Mouse (Mus musculus): ENCODE results near the gene Rgs7. TPM values are rescaled to one million over a fixed set of nuclear protein-coding genes. Genes with fewer than 3 reads are reported as not detected.

Rgs7 gene
- polyA plus RNA-seq, 1 experiment from 2014 or later, result 1.9 TPM

DNA sequence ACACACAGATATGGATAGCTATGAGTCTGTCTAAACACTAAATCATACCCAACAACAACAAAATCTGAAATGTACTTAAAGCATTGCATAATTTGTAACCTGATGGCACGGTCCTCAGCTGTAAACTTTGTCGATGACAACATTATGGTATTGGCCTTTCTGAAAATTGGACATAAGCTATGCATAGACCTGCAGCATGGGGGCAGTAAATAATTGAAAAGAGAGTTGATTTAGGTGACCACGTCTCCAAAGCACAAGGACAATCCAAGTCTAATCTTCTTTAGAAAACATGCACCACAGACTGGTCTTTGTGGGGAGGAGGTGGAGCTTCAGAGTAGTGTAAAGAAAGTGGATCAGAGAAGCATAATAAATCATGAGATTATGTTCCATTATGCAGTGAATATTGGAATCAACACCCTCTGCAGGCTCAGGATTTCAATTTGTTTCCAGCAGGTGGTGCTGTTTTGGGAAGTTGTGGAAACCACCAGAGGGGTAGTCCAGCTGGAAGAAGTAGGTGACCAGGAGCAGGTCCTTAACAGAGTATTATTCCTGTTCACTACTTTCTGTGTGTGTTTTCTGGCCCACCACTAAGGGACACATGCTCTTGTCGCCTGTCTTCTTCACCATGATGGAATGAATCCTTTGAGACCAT is 373.3 kb downstream of the Rgs7 start:
- Histone ChIP-seq H3K36me3 (ENCODE audit: control insufficient read depth, insufficient read depth, low read length) (no peaks in the 10 kb centered on the region), H3K4me1 (ENCODE audit: control insufficient read depth, insufficient read depth, low read length) (no peaks in the 10 kb centered on the region), H3K27me3 (ENCODE audit: control insufficient read depth, insufficient read depth, low read length) (no peaks in the 10 kb centered on the region), H3K4me2 (ENCODE audit: low read depth, low read length) (no peak overlapping the region), H3K9me3 (replicated peaks; ENCODE audit: control insufficient read depth, low read length) (no peaks in the 10 kb centered on the region), H3K27ac (ENCODE audit: low read length) (no peak overlapping the region), H3K9ac (ENCODE audit: low read length) (no peak overlapping the region), H3K4me3 (replicated peaks; ENCODE audit: low read length) (no peak overlapping the region)
- WGBS, result 59% methylated on average over 4 of the region's 4 CpGs
- no peak for ATAC-seq (ENCODE audit: insufficient read depth, low FRiP score)

DNA sequence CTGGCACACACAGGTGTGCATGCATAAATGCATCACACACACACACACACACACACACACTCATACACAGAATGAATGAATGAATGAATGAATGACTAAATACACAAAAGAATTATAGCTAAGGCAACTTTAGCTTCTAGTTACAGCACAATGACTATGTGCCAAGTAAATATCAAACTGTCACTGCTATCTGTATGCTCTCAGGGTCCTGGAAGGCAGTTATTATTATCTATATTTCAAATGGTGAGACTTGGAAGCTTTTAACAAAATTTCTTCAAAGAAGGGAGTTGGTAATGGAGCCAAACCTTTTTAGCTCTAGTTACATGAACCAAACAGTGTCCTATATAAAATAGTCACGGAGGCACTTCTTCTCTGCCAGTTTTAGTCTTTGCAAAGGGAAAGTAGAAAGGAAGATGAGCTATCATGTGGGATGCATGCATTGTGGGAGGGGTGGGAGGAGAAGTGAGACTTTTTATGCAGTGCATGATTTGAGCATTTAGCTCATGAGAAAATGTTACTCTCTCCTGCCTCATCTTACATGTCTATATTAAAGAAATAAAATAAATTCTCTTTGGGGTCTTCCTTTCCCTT is 383.9 kb downstream of the Rgs7 start:
- Histone ChIP-seq H3K9ac (ENCODE audit: low read length) (no peak overlapping the region), H3K36me3 (ENCODE audit: control insufficient read depth, insufficient read depth, low read length) (no peaks in the 10 kb centered on the region), H3K27ac (ENCODE audit: low read length) (no peak overlapping the region), H3K4me3 (replicated peaks; ENCODE audit: low read length) (no peak overlapping the region), H3K4me1 (ENCODE audit: control insufficient read depth, insufficient read depth, low read length) (no peaks in the 10 kb centered on the region), H3K9me3 (replicated peaks; ENCODE audit: control insufficient read depth, low read length) (no peaks in the 10 kb centered on the region), H3K27me3 (ENCODE audit: control insufficient read depth, insufficient read depth, low read length) (no peaks in the 10 kb centered on the region), H3K4me2 (ENCODE audit: low read depth, low read length) (no peak overlapping the region)
- 86% methylated on average over 1 of the region's 1 CpGs for WGBS
- ATAC-seq (ENCODE audit: insufficient read depth, low FRiP score), result no peak

- H3K4me2 ChIP-seq (ENCODE audit: low read depth, low read length), result no peak overlapping the region
- H3K27me3 ChIP-seq (ENCODE audit: control insufficient read depth, insufficient read depth, low read length), result no peaks in the 10 kb centered on the region
- 14% methylated on average over 1 of the region's 1 CpGs for WGBS
- H3K4me3 ChIP-seq (replicated peaks; ENCODE audit: low read length), result no peak overlapping the region
- H3K4me1 ChIP-seq (ENCODE audit: control insufficient read depth, insufficient read depth, low read length), result no peaks in the 10 kb centered on the region
- H3K9ac ChIP-seq (ENCODE audit: low read length), result no peak overlapping the region
- H3K9me3 ChIP-seq (replicated peaks; ENCODE audit: control insufficient read depth, low read length), result no peaks in the 10 kb centered on the region
- H3K36me3 ChIP-seq (ENCODE audit: control insufficient read depth, insufficient read depth, low read length), result no peaks in the 10 kb centered on the region
- ATAC-seq (ENCODE audit: insufficient read depth, low FRiP score), result no peak
- no peak overlapping the region for H3K27ac ChIP-seq (ENCODE audit: low read length)
Observed at GRCm38 (mm10) chr1:175106315-175106714, 386.0 kb downstream of the Rgs7 start.

GRCm38 (mm10) chr1:175105426-175105825 is 386.9 kb downstream of the Rgs7 start:
- no peak for ATAC-seq (ENCODE audit: insufficient read depth, low FRiP score)
- Histone ChIP-seq H3K4me2 (ENCODE audit: low read depth, low read length) (no peak overlapping the region), H3K9ac (ENCODE audit: low read length) (no peak overlapping the region), H3K27ac (ENCODE audit: low read length) (no peak overlapping the region), H3K27me3 (ENCODE audit: control insufficient read depth, insufficient read depth, low read length) (no peaks in the 10 kb centered on the region), H3K4me1 (ENCODE audit: control insufficient read depth, insufficient read depth, low read length) (no peaks in the 10 kb centered on the region), H3K9me3 (replicated peaks; ENCODE audit: control insufficient read depth, low read length) (no peaks in the 10 kb centered on the region), H3K36me3 (ENCODE audit: control insufficient read depth, insufficient read depth, low read length) (no peaks in the 10 kb centered on the region), H3K4me3 (replicated peaks; ENCODE audit: low read length) (no peak overlapping the region)
- 76% methylated on average over 5 of the region's 5 CpGs for WGBS

- no peak for ATAC-seq (ENCODE audit: insufficient read depth, low FRiP score)
- H3K27ac ChIP-seq (ENCODE audit: low read length), result no peak overlapping the region
- no peaks in the 10 kb centered on the region for H3K4me1 ChIP-seq (ENCODE audit: control insufficient read depth, insufficient read depth, low read length)
- no peak overlapping the region for H3K9ac ChIP-seq (ENCODE audit: low read length)
- H3K36me3 ChIP-seq (ENCODE audit: control insufficient read depth, insufficient read depth, low read length), result no peaks in the 10 kb centered on the region
- WGBS, result 43% methylated on average over 3 of the region's 3 CpGs
- no peaks in the 10 kb centered on the region for H3K9me3 ChIP-seq (replicated peaks; ENCODE audit: control insufficient read depth, low read length)
- no peak overlapping the region for H3K4me2 ChIP-seq (ENCODE audit: low read depth, low read length)
- no peak overlapping the region for H3K4me3 ChIP-seq (replicated peaks; ENCODE audit: low read length)
- H3K27me3 ChIP-seq (ENCODE audit: control insufficient read depth, insufficient read depth, low read length), result no peaks in the 10 kb centered on the region
Observed at GRCm38 (mm10) chr1:175097014-175097413, 395.3 kb downstream of the Rgs7 start.

GRCm38 (mm10) chr1:175082104-175082503 is 410.2 kb downstream of the Rgs7 start:
- H3K9me3 ChIP-seq (replicated peaks; ENCODE audit: control insufficient read depth, low read length), result no peaks in the 10 kb centered on the region
- no peaks in the 10 kb centered on the region for H3K36me3 ChIP-seq (ENCODE audit: control insufficient read depth, insufficient read depth, low read length)
- H3K4me2 ChIP-seq (ENCODE audit: low read depth, low read length), result no peak overlapping the region
- ATAC-seq (ENCODE audit: insufficient read depth, low FRiP score), result peak; percentile 56; the same call in 1 of the 2 replicates
- no peak overlapping the region for H3K9ac ChIP-seq (ENCODE audit: low read length)
- H3K27ac ChIP-seq (ENCODE audit: low read length), result no peak overlapping the region
- WGBS, result 70% methylated on average over 1 of the region's 1 CpGs
- H3K4me1 ChIP-seq (ENCODE audit: control insufficient read depth, insufficient read depth, low read length), result no peaks in the 10 kb centered on the region
- no peaks in the 10 kb centered on the region for H3K27me3 ChIP-seq (ENCODE audit: control insufficient read depth, insufficient read depth, low read length)
- no peak overlapping the region for H3K4me3 ChIP-seq (replicated peaks; ENCODE audit: low read length)

- ATAC-seq (ENCODE audit: insufficient read depth, low FRiP score), result no peak
- Histone ChIP-seq H3K9ac (ENCODE audit: low read length) (no peak overlapping the region), H3K4me2 (ENCODE audit: low read depth, low read length) (no peak overlapping the region), H3K27me3 (ENCODE audit: control insufficient read depth, insufficient read depth, low read length) (no peaks in the 10 kb centered on the region), H3K27ac (ENCODE audit: low read length) (no peak overlapping the region), H3K4me1 (ENCODE audit: control insufficient read depth, insufficient read depth, low read length) (no peaks in the 10 kb centered on the region), H3K4me3 (replicated peaks; ENCODE audit: low read length) (no peak overlapping the region), H3K9me3 (replicated peaks; ENCODE audit: control insufficient read depth, low read length) (no peaks in the 10 kb centered on the region), H3K36me3 (ENCODE audit: control insufficient read depth, insufficient read depth, low read length) (no peaks in the 10 kb centered on the region)
- WGBS, result 71% methylated on average over 4 of the region's 4 CpGs
Observed at GRCm38 (mm10) chr1:175079819-175080608, 412.3 kb downstream of the Rgs7 start.

DNA sequence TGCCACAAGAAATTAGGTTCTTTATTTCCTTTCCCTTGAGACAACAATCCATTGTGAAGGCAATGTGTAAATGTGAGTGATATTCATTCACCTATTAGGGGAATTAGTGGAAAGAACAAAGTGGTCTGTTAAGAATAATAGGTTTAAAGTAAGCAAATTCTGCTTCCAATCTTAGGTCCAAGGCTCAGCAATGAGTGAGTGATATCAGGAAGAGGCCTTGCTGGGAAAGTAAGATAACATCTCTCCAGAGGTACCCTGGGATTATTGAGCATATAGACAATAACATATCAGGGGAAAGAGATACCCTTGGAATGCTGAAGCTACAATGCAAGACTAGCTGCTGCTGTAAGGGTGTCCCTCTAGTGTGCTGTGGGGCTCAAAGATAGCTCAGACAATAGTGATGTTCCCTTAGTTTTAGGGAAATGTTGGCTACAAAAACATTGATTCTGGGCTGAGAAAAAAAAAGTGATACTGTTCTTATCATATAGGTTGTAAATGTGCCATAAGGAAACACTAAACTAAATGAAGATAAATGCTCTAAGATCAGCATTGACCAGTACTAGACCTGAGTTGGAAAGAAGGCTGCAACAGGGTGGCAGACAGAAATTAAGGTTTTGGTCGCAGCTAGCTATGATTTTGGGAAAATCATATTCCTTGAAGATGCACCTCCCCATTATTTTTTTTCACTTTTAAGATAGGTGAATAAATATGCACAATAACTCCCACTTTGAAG is 418.6 kb downstream of the Rgs7 start:
- no peaks in the 10 kb centered on the region for H3K4me1 ChIP-seq (ENCODE audit: control insufficient read depth, insufficient read depth, low read length)
- no peak overlapping the region for H3K9ac ChIP-seq (ENCODE audit: low read length)
- no peaks in the 10 kb centered on the region for H3K9me3 ChIP-seq (replicated peaks; ENCODE audit: control insufficient read depth, low read length)
- H3K27ac ChIP-seq (ENCODE audit: low read length), result no peak overlapping the region
- H3K27me3 ChIP-seq (ENCODE audit: control insufficient read depth, insufficient read depth, low read length), result no peaks in the 10 kb centered on the region
- H3K4me3 ChIP-seq (replicated peaks; ENCODE audit: low read length), result no peak overlapping the region
- WGBS, result 88% methylated on average over 1 of the region's 1 CpGs
- no peak for ATAC-seq (ENCODE audit: insufficient read depth, low FRiP score)
- no peaks in the 10 kb centered on the region for H3K36me3 ChIP-seq (ENCODE audit: control insufficient read depth, insufficient read depth, low read length)
- no peak overlapping the region for H3K4me2 ChIP-seq (ENCODE audit: low read depth, low read length)
